Mouse (Mus musculus): Measurements from ENCODE around the gene Map3k19. TPM values are rescaled to one million over a fixed set of nuclear protein-coding genes. Genes with fewer than 3 reads are reported as not detected.

Gene Map3k19
- polyA plus RNA-seq, 1 experiment from 2014 or later, result 0.53 TPM

DNA sequence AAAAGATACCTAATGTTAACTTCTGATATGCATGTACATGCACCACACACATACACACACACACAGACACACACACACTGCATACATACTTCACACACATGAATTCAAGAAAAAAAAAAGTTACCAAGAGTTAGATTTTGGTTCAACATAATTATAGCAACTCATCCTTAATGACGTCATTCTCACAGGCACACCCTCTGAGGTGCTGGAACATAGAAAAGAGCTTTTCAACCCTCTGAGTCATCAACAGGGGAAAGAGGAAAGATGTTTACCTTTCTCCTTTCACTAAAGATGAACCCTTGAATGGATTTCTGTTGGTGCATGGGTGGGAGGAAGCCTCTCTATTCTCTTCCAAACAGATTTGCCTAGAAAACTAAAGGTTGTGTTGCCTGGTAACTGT is 16.2 kb downstream of the Map3k19 start:
- Histone ChIP-seq H3K27me3 (no peaks in the 10 kb centered on the region), H3K36me3 (no peaks in the 10 kb centered on the region), H3K4me3 (no peak overlapping the region), H3K4me2 (replicated peaks) (no peak overlapping the region), H3K4me1 (no peaks in the 10 kb centered on the region), H3K9me3 (no peaks in the 10 kb centered on the region), H3K27ac (replicated peaks) (no peak overlapping the region), H3K9ac (replicated peaks) (no peak overlapping the region)
- 78% methylated on average over 1 of the region's 1 CpGs for WGBS
- ATAC-seq (replicated peaks), result no peak

DNA sequence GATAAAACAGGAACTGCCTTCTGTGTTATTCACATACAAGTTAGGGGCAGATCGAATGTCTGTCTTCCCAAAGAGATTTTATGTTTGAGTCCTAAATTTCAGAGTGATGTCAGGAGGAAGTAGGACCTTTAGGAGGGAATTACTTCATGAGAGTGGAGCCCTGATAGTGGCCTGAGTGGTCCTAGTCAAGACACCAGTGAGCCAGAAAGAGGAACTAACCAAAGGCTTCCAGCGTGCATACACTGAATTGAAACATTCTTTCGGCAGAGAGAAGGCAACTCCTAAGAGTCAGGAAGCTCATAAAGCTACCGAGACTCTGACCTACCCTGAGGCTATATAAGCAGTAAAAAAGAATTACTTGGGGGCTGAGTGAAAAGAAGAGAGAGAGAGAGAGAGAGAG is 18.2 kb downstream of the Map3k19 start:
- Histone ChIP-seq H3K36me3 (no peaks in the 10 kb centered on the region), H3K4me3 (no peak overlapping the region), H3K4me2 (replicated peaks) (no peak overlapping the region), H3K27me3 (no peaks in the 10 kb centered on the region), H3K4me1 (no peaks in the 10 kb centered on the region), H3K9me3 (no peaks in the 10 kb centered on the region), H3K27ac (replicated peaks) (no peak overlapping the region), H3K9ac (replicated peaks) (no peak overlapping the region)
- 67% methylated on average over 4 of the region's 4 CpGs for WGBS
- no peak for ATAC-seq (replicated peaks)

DNA sequence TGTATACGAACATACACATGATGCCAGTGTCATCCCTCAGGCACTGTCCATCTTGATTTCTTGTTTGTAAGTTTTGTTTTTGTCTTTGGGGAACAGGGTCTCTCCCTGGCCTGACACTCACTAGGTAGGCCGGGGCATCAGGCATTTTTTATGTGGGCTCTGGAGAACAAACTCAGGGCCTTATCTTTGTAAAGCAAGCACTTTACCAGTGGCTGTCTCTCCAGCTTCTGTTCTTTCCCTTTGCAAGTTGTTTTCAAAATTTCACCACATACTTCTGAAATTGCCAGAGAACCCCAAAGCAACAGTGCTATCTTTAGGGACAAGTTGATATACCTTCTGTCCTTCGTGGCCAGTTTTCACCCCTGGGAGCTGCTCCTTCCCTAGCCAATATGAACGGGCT is 20.6 kb downstream of the Map3k19 start:
- WGBS, result 74% methylated on average over 4 of the region's 4 CpGs

DNA sequence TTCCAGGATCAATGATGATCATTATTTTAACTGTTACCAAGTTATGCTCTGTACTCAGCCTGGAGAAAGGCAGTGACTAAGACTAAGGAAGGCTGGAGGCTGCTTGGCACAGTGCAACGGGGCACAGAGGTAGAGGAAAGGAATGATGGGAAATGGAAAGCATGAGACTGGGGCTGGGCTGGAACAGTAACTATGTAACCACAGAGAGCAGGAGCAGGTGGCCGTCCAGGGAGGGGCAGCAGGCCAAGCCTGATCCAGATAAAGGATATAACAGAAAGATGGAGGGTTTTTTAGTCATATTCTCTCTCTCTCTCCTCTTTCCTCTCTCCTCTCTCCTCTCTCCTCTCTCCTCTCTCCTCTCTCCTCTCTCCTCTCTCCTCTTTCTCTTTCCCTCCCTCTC is 21.1 kb downstream of the Map3k19 start:
- H3K4me3 ChIP-seq, result no peak overlapping the region
- 44% methylated on average over 2 of the region's 2 CpGs for WGBS
- H3K27ac ChIP-seq (replicated peaks), result no peak overlapping the region
- no peak overlapping the region for H3K9ac ChIP-seq (replicated peaks)
- ATAC-seq (replicated peaks), result no peak
- no peaks in the 10 kb centered on the region for H3K27me3 ChIP-seq
- H3K4me1 ChIP-seq, result no peaks in the 10 kb centered on the region
- no peak overlapping the region for H3K4me2 ChIP-seq (replicated peaks)
- no peaks in the 10 kb centered on the region for H3K9me3 ChIP-seq
- H3K36me3 ChIP-seq, result no peaks in the 10 kb centered on the region

More for the DNA sequence above, 20.6 kb downstream of the Map3k19 start:
- H3K4me1 ChIP-seq, result no peaks in the 10 kb centered on the region
- H3K27me3 ChIP-seq, result no peaks in the 10 kb centered on the region
- no peak overlapping the region for H3K9ac ChIP-seq (replicated peaks)
- no peaks in the 10 kb centered on the region for H3K36me3 ChIP-seq
- H3K4me3 ChIP-seq, result no peak overlapping the region
- H3K27ac ChIP-seq (replicated peaks), result no peak overlapping the region
- H3K9me3 ChIP-seq, result no peaks in the 10 kb centered on the region
- no peak overlapping the region for H3K4me2 ChIP-seq (replicated peaks)
- no peak for ATAC-seq (replicated peaks)

DNA sequence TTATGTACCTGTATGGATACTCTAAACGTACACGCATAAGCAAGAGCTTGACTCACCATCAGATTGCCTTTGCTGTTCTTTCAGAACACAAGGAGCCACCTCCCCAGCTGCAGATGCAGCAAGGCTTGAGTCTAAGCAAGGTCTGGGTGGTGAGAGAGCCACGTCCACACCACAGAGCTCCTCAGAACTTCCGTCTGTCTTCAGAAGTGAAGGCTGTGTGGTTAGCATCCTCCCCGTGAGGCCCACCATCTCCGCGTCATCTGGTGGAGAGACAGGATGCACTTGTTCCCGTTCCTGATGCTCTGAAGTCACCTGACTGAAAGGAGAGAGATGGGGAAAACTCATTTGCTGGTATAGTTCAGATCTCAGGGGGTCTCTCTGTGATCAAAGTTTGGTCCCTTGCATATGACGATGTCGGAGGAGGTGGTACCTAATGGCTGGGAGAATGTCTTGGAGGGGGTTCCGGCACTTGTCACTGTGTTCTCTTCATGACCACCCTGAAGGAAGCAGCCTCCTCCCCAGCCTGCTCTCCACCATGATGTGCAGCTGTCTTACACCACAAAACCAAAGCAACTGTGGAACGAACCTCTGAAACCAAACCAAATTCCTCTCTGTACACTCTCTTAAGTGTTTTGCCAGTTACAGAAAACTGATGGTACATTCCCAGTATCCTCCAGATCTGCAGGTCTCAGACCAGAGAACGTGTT is 24.5 kb downstream of the Map3k19 start:
- Histone ChIP-seq H3K9me3 (no peaks in the 10 kb centered on the region), H3K4me1 (no peaks in the 10 kb centered on the region), H3K9ac (replicated peaks) (no peak overlapping the region), H3K4me3 (no peak overlapping the region), H3K36me3 (no peaks in the 10 kb centered on the region), H3K4me2 (replicated peaks) (no peak overlapping the region), H3K27me3 (no peaks in the 10 kb centered on the region), H3K27ac (replicated peaks) (no peak overlapping the region)
- 93% methylated on average over 13 of the region's 13 CpGs for WGBS
- no peak for ATAC-seq (replicated peaks)

DNA sequence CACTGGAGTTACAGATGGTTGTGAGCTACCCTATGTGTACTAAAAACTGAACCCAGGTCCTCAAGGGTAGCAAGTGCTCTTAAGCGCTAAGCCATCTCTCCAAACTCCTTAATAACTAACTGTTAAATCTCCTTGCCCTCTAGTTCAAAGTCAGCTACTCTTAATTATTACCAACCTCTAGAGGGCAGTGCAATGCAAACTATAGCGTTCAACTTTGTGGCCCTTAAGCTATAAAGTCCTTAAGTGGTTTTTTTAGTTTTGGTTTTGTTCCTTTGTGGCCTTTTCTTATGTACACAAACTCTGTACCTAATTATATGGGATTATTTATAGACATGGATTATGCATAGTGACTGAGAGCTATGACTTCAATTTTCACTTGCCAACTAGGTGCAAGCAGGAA is 27.5 kb downstream of the Map3k19 start:
- Histone ChIP-seq H3K9ac (replicated peaks) (no peak overlapping the region), H3K4me1 (no peaks in the 10 kb centered on the region), H3K36me3 (no peaks in the 10 kb centered on the region), H3K27ac (replicated peaks) (no peak overlapping the region), H3K27me3 (no peaks in the 10 kb centered on the region), H3K4me3 (no peak overlapping the region), H3K4me2 (replicated peaks) (no peak overlapping the region), H3K9me3 (no peaks in the 10 kb centered on the region)
- WGBS, result 34% methylated on average over 2 of the region's 2 CpGs
- no peak for ATAC-seq (replicated peaks)

DNA sequence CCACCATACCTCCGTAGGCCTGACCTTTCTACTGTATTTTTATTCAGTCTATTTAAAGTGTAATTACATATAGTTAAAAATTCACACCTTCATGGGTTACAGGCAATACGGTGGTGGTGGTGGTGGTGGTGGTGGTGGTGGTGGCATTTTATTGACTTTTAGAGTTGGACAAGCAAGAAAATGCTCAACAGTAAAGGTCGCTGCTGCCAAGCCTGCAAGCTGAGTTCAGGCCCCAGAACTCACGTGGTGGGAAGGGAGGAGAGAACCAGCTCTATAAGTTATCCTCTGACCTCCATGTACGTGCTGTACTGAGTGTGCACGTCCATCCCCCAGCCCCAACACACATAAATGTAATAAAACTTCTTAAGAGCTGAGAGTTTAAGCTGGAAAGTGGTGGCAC is 38.5 kb downstream of the Map3k19 start:
- Histone ChIP-seq H3K27me3 (no peaks in the 10 kb centered on the region), H3K4me3 (no peak overlapping the region), H3K9me3 (no peaks in the 10 kb centered on the region), H3K27ac (replicated peaks) (no peak overlapping the region), H3K4me2 (replicated peaks) (no peak overlapping the region), H3K36me3 (no peaks in the 10 kb centered on the region), H3K9ac (replicated peaks) (no peak overlapping the region), H3K4me1 (no peaks in the 10 kb centered on the region)
- 84% methylated on average over 6 of the region's 6 CpGs for WGBS
- ATAC-seq (replicated peaks), result no peak

DNA sequence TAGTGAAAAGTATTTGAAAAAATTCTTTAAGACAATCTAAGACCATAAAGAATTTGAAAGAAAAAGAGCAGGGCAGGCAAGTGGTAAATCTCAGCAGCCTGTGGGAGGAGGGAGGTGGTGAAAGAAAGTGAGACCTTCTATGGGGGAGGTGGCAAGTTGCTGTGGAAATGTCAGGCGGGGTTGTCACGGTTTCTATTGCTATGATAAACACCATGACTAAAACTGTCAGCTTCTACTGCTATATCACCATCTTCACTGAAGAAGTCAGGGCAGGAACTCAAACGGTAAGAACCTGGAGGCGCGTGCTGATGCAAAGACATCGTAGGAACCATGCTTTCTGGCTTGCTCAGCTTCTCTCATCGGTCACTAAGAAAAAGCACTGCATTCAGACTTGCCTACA is 41.9 kb downstream of the Map3k19 start:
- Histone ChIP-seq H3K9ac (replicated peaks) (no peak overlapping the region), H3K36me3 (no peaks in the 10 kb centered on the region), H3K27me3 (no peaks in the 10 kb centered on the region), H3K4me1 (no peaks in the 10 kb centered on the region), H3K9me3 (no peaks in the 10 kb centered on the region), H3K4me2 (replicated peaks) (no peak overlapping the region), H3K27ac (replicated peaks) (no peak overlapping the region), H3K4me3 (no peak overlapping the region)
- 86% methylated on average over 7 of the region's 7 CpGs for WGBS
- no peak for ATAC-seq (replicated peaks)

DNA sequence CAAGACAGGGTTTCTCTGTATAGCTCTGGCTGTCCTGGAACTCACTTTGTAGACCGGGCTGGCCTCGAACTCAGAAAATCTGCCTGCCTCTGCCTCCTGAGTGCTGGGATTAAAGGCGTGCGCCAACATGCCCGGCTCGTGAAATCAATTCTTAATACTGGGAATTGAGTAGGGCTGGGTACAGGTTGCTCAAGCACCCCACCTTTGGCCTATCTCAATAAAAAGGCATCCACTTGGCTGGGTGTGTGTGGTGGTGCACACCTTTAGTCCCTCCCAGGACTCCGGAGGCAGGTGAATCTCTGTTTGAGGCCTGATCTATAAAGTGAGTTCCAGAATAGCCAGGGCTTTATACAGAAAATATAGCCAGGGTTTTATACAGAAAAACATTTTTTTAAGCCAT is 46.2 kb downstream of the Map3k19 start:
- Histone ChIP-seq H3K4me3 (no peak overlapping the region), H3K27ac (replicated peaks) (no peak overlapping the region), H3K4me2 (replicated peaks) (no peak overlapping the region), H3K36me3 (peaks cover 8% of the 10 kb centered on the region), H3K4me1 (no peaks in the 10 kb centered on the region), H3K27me3 (no peaks in the 10 kb centered on the region), H3K9ac (replicated peaks) (no peak overlapping the region), H3K9me3 (no peaks in the 10 kb centered on the region)
- ATAC-seq (replicated peaks), result no peak
- WGBS, result 92% methylated on average over 7 of the region's 7 CpGs

DNA sequence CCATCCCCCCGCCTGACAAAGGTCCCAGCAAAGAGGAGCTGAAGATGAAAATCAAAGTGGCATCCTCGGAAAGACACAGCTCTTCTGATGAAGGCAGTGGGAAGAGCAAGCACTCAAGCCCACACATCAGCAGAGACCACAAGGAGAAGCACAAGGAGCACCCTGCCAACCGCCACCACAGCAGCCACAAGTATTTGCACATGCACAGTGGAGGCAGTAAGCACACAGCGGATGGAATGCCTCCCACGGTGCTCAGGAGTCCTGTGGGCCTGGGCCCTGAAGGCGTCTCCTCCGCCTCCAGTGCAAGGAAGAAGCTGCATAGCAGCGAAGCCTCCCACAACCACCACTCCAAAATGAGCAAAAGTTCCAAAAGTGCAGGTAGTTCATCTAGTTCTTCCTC is 51.9 kb downstream of the Map3k19 start:
- no peak overlapping the region for H3K4me2 ChIP-seq (replicated peaks)
- 89% methylated on average over 8 of the region's 8 CpGs for WGBS
- H3K27ac ChIP-seq (replicated peaks), result no peak overlapping the region
- peaks cover 33% of the 10 kb centered on the region for H3K36me3 ChIP-seq
- H3K9ac ChIP-seq (replicated peaks), result no peak overlapping the region
- no peaks in the 10 kb centered on the region for H3K27me3 ChIP-seq
- no peak overlapping the region for H3K4me3 ChIP-seq
- no peak for ATAC-seq (replicated peaks)
- H3K4me1 ChIP-seq, result no peaks in the 10 kb centered on the region
- H3K9me3 ChIP-seq, result no peaks in the 10 kb centered on the region

DNA sequence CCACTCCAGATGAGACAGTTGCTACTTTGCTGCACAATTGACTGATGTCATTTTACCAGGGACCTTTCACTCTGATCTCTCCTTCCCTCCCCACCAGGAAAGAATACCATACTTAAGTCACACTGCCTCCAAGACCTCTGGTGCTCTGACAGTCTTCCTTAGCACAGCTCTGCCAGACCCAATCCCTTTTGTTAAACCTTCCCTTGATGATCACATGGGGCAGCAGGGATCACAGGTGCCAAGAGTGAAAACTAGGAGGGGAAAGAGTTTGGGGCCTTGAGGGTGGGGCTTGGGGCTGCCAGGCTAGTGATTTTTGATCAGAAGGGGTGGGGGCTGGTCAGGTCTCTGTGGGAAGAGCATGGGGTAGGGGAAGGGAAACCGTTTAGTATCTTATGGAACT is 58.1 kb downstream of the Map3k19 start:
- H3K4me1 ChIP-seq, result no peaks in the 10 kb centered on the region
- H3K4me3 ChIP-seq, result no peak overlapping the region
- ATAC-seq (replicated peaks), result no peak
- no peaks in the 10 kb centered on the region for H3K27me3 ChIP-seq
- 84% methylated on average over 1 of the region's 1 CpGs for WGBS
- H3K4me2 ChIP-seq (replicated peaks), result no peak overlapping the region
- no peaks in the 10 kb centered on the region for H3K9me3 ChIP-seq
- H3K27ac ChIP-seq (replicated peaks), result no peak overlapping the region
- H3K9ac ChIP-seq (replicated peaks), result no peak overlapping the region
- H3K36me3 ChIP-seq, result peaks cover 20% of the 10 kb centered on the region

DNA sequence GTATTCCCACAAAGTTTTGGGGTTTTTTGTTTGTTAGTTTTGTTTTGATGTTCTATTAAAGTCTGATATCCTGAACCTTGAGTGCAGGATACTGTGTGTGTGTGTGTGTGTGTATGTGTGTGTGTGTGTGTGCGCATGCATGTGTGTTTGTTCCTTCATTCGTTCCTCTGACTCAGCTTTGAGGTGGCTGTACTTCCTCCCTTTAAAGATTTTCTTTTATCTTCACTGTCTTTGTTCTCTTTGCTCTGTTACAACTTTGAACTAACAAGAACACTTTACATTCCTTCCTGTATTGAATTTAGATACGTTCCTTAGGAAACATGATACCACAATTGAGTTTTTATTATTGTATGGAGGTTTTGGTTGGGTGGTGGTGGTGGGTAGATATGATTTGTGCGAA is 58.5 kb downstream of the Map3k19 start:
- no peak overlapping the region for H3K9ac ChIP-seq (replicated peaks)
- no peak overlapping the region for H3K27ac ChIP-seq (replicated peaks)
- H3K4me3 ChIP-seq, result no peak overlapping the region
- H3K4me2 ChIP-seq (replicated peaks), result no peak overlapping the region
- peaks cover 20% of the 10 kb centered on the region for H3K36me3 ChIP-seq
- no peaks in the 10 kb centered on the region for H3K27me3 ChIP-seq
- no peaks in the 10 kb centered on the region for H3K4me1 ChIP-seq
- 80% methylated on average over 4 of the region's 4 CpGs for WGBS
- no peaks in the 10 kb centered on the region for H3K9me3 ChIP-seq
- ATAC-seq (replicated peaks), result no peak

DNA sequence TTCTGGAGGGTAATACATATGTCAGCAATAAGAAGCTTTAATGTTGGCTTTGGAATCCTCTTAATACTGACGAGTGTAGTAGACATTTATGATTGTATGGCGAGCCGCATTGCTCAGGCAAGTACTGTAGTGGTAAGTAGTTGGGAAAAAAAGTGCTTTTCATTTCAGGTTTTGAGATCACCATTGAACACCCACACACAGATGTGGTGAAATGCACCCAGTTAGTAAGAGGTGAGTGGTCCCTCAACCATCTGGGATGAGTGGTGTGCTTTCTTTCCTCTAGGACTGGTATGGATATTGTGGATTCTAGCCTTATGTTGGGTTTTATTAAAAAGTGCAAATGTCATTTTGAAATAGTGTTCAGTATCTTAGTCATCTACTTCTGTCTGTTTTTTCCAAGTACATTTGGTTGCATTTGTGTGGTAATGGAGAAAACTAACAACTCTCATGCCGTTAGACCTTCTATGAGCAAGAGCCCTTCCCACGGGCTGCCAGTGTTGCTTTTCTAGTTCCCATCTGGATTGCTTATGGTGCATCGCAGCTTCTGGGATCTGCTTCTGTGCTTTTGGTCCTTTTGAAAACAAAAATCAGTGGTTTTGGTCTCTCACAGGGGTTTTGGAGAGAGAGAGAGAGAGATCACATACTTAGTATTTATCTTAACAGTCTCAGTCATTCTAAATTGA is 59.6 kb downstream of the Map3k19 start:
- H3K9ac ChIP-seq (replicated peaks), result no peak overlapping the region
- H3K27ac ChIP-seq (replicated peaks), result no peak overlapping the region
- peaks cover 17% of the 10 kb centered on the region for H3K36me3 ChIP-seq
- no peaks in the 10 kb centered on the region for H3K4me1 ChIP-seq
- no peak overlapping the region for H3K4me2 ChIP-seq (replicated peaks)
- no peaks in the 10 kb centered on the region for H3K27me3 ChIP-seq
- H3K9me3 ChIP-seq, result no peaks in the 10 kb centered on the region
- H3K4me3 ChIP-seq, result no peak overlapping the region
- no peak for ATAC-seq (replicated peaks)
- 87% methylated on average over 6 of the region's 6 CpGs for WGBS

Data from forebrain, embryonic 15.5 days (tissue).